Mouse (Mus musculus) CH12.LX (cell line): ENCODE results near the gene Sdhd.

ENCODE experiments used
- CTCF ChIP-seq, 2 experiments: IDR thresholded peaks in 1 of 2; conservative IDR thresholded peaks in 1 of 2; 2 replicates each; pipeline ENCODE4 v1.5.1; 2011 to 2012; ENCODE audit warnings: low read depth in 2 of 2, low read length in 2 of 2, improper control_type of control experiment in 1 of 2, inconsistent platforms in 1 of 2, mild to moderate bottlenecking in 1 of 2, moderate library complexity in 1 of 2
- ETS1 ChIP-seq: conservative IDR thresholded peaks from 2 replicates; pipeline ENCODE4 v1.6.1; 2012; ENCODE audit warnings: low read depth, mild to moderate bottlenecking, inconsistent platforms, low read length, improper control_type of control experiment, moderate library complexity
- HCFC1 ChIP-seq: IDR thresholded peaks from 2 replicates; pipeline ENCODE4 v1.6.1; 2012; ENCODE audit warnings: low read depth, mild to moderate bottlenecking, inconsistent platforms, low read length, improper control_type of control experiment
- KAT2A ChIP-seq: IDR thresholded peaks from 2 replicates; pipeline ENCODE4 v1.6.1; 2012; ENCODE audit warnings: low read length, improper control_type of control experiment, inconsistent platforms; ENCODE audit not compliant: insufficient replicate concordance
- MAZ ChIP-seq: IDR thresholded peaks from 2 replicates; pipeline ENCODE4 v1.6.1; 2012; ENCODE audit warnings: low read depth, mild to moderate bottlenecking, inconsistent platforms, low read length, improper control_type of control experiment, moderate library complexity
- MYC ChIP-seq: IDR thresholded peaks from 2 replicates; pipeline ENCODE4 v1.6.1; 2011; ENCODE audit warnings: low read depth, mild to moderate bottlenecking, improper control_type of control experiment, low read length
- POLR2A ChIP-seq: IDR thresholded peaks from 2 replicates; pipeline ENCODE4 v1.6.1; 2011; ENCODE audit warnings: low read depth, mild to moderate bottlenecking, improper control_type of control experiment, low read length
- RAD21 ChIP-seq: IDR thresholded peaks from 2 replicates; pipeline ENCODE4 v1.6.1; 2011; ENCODE audit warnings: low read depth, mild to moderate bottlenecking, low read length, improper control_type of control experiment, moderate library complexity
- USF1 ChIP-seq: IDR thresholded peaks from 2 replicates; pipeline ENCODE4 v1.6.1; 2014; ENCODE audit warnings: low read depth, mild to moderate bottlenecking, inconsistent platforms, low read length, improper control_type of control experiment
- ZKSCAN1 ChIP-seq: IDR thresholded peaks from 2 replicates; pipeline ENCODE4 v1.6.1; 2012; ENCODE audit warnings: low read depth, inconsistent platforms, low read length, improper control_type of control experiment, borderline replicate concordance
- ZNF384 ChIP-seq: IDR thresholded peaks from 2 replicates; pipeline ENCODE4 v1.6.1; 2012; ENCODE audit warnings: low read depth, low read length, improper control_type of control experiment, inconsistent platforms

- no peak for TF ChIP-seq CTCF (conservative IDR thresholded peaks at IDR 0.05 in 1 of 2, IDR thresholded peaks at IDR 0.05 in 1 of 2; ENCODE audit: low read depth in 2 of 2, low read length in 2 of 2)
- TF ChIP-seq RAD21: no peak
- TF ChIP-seq MAZ: no peak
- no peak for TF ChIP-seq USF1
- TF ChIP-seq ZKSCAN1: no peak
- TF ChIP-seq ETS1: no peak
- TF ChIP-seq MYC: no peak
- no peak for TF ChIP-seq KAT2A
- no peak for TF ChIP-seq POLR2A
- TF ChIP-seq ZNF384: no peak
- TF ChIP-seq HCFC1: no peak
These were observed 8.5 kb upstream of the Sdhd start for GRCm38 (mm10) chr9:50612115-50612514.
